Mouse (Mus musculus): Measurements from ENCODE around the gene Ranbp10. TPM values are rescaled to one million over a fixed set of nuclear protein-coding genes. Genes with fewer than 3 reads are reported as not detected.

The Ranbp10 gene
- polyA plus RNA-seq, 1 experiment, result 15.6 TPM

DNA sequence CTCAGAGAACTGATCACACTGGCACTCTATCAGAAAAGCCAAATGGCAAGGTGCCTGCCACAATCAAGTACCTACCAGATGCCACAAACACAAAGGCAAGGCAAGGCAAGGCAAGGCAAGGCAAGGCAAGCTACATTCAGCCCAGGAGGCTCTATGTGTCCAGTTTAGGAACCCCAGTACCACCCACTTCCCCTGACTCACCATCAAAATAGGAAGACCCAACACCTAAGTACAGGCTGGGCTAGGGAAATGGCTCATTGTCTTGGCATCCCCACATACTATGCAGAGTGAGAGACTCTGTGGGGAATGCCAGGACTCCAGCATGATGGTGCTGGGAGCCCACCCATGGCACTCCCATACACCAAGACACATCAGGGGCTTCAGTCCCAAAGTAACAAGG lies 37.5 kb downstream of the Ranbp10 start:
- TF ChIP-seq MYOD1 (IDR thresholded peaks at IDR 0.05; ENCODE audit: control insufficient read depth in 1 of 3, insufficient read length in 2 of 3, low read depth in 2 of 3) (no peak), USF1 (IDR thresholded peaks at IDR 0.05; ENCODE audit: low read depth) (no peak), TCF3 (IDR thresholded peaks at IDR 0.05; ENCODE audit: insufficient read length, low read depth) (no peak), MAX (IDR thresholded peaks at IDR 0.05; ENCODE audit: low read depth) (no peak), TCF12 (IDR thresholded peaks at IDR 0.05; ENCODE audit: insufficient read depth, poor library complexity, severe bottlenecking) (no peak), MYOG (IDR thresholded peaks at IDR 0.05; ENCODE audit: control insufficient read depth in 1 of 3, insufficient read depth in 1 of 3, insufficient read length in 2 of 3, low read depth in 2 of 3) (no peak)
- Histone ChIP-seq H3K79me2 (ENCODE audit: control insufficient read depth, insufficient read depth) (peaks cover 31% of the 10 kb centered on the region), H3K4me3 (no peak overlapping the region), H3K27me3 (ENCODE audit: control insufficient read depth, insufficient read depth, insufficient read length) (no peaks in the 10 kb centered on the region), H3K4me2 (ENCODE audit: low read depth) (no peak overlapping the region), H3K36me3 (ENCODE audit: control insufficient read depth, insufficient read depth) (no peaks in the 10 kb centered on the region), H3ac (ENCODE audit: control insufficient read depth, insufficient read length) (no peak overlapping the region)

DNA sequence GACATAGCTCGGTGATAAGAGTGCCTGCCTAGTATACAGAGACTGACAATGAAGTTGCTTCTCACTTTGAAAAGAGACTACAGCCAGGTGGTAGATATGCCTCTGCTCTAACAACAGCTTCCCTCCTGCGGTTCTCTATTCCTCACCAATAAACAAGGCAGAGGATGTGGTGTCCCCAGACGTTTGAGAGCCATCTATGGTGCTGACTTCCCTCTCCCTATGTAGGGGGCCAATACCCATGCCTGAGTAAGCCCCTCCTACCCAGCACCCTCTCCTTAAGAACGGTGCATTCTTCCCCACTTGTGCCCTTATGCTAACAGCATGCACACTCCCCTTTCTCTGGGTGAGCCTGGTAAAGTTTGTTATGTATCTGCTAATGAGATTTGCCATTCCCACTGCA lies 38.2 kb downstream of the Ranbp10 start:
- no peaks in the 10 kb centered on the region for H3K36me3 ChIP-seq (ENCODE audit: control insufficient read depth, insufficient read depth)
- TF ChIP-seq TCF3 (IDR thresholded peaks at IDR 0.05; ENCODE audit: insufficient read length, low read depth) (no peak), USF1 (IDR thresholded peaks at IDR 0.05; ENCODE audit: low read depth) (no peak), E2F4 (IDR thresholded peaks at IDR 0.05; ENCODE audit: insufficient read depth) (no peak), SRF (IDR thresholded peaks at IDR 0.05; ENCODE audit: control insufficient read depth, insufficient read length, low read depth) (no peak), POLR2A (IDR thresholded peaks at IDR 0.05; ENCODE audit: insufficient read length, low read depth) (no peak), MAX (IDR thresholded peaks at IDR 0.05; ENCODE audit: low read depth) (no peak), TCF12 (IDR thresholded peaks at IDR 0.05; ENCODE audit: insufficient read depth, poor library complexity, severe bottlenecking) (no peak), REST (IDR thresholded peaks at IDR 0.05; ENCODE audit: insufficient read depth, insufficient read length) (no peak), MYOG (IDR thresholded peaks at IDR 0.05; ENCODE audit: control insufficient read depth in 1 of 3, insufficient read depth in 1 of 3, insufficient read length in 2 of 3, low read depth in 2 of 3) (no peak), MYOD1 (IDR thresholded peaks at IDR 0.05; ENCODE audit: control insufficient read depth in 1 of 3, insufficient read length in 2 of 3, low read depth in 2 of 3) (no peak), POLR2AphosphoS2 (IDR thresholded peaks at IDR 0.05; ENCODE audit: insufficient read length, low read depth) (no peak), CEBPB (IDR thresholded peaks at IDR 0.05; ENCODE audit: insufficient read depth, poor library complexity, severe bottlenecking) (no peak)

GRCm38 (mm10) chr8:105788241-105788640 lies 38.9 kb downstream of the Ranbp10 start:
- TF ChIP-seq POLR2AphosphoS2 (IDR thresholded peaks at IDR 0.05; ENCODE audit: insufficient read length, low read depth), result no peak
- TF ChIP-seq MAX (IDR thresholded peaks at IDR 0.05; ENCODE audit: low read depth), result no peak
- TF ChIP-seq TCF12 (IDR thresholded peaks at IDR 0.05; ENCODE audit: insufficient read depth, poor library complexity, severe bottlenecking), result no peak
- TF ChIP-seq REST (IDR thresholded peaks at IDR 0.05; ENCODE audit: insufficient read depth, insufficient read length), result no peak
- TF ChIP-seq USF1 (IDR thresholded peaks at IDR 0.05; ENCODE audit: low read depth), result no peak
- no peak for TF ChIP-seq E2F4 (IDR thresholded peaks at IDR 0.05; ENCODE audit: insufficient read depth)
- TF ChIP-seq POLR2A (IDR thresholded peaks at IDR 0.05; ENCODE audit: insufficient read length, low read depth), result no peak
- no peak for TF ChIP-seq MYOG (IDR thresholded peaks at IDR 0.05; ENCODE audit: control insufficient read depth in 1 of 3, insufficient read depth in 1 of 3, insufficient read length in 2 of 3, low read depth in 2 of 3)
- TF ChIP-seq TCF3 (IDR thresholded peaks at IDR 0.05; ENCODE audit: insufficient read length, low read depth), result no peak
- no peak for TF ChIP-seq MYOD1 (IDR thresholded peaks at IDR 0.05; ENCODE audit: control insufficient read depth in 1 of 3, insufficient read length in 2 of 3, low read depth in 2 of 3)
- no peak for TF ChIP-seq CEBPB (IDR thresholded peaks at IDR 0.05; ENCODE audit: insufficient read depth, poor library complexity, severe bottlenecking)
- no peak for TF ChIP-seq SRF (IDR thresholded peaks at IDR 0.05; ENCODE audit: control insufficient read depth, insufficient read length, low read depth)
- Histone ChIP-seq H3ac (ENCODE audit: control insufficient read depth, insufficient read length) (no peak overlapping the region), H3K4me2 (ENCODE audit: low read depth) (no peak overlapping the region), H3K4me3 (no peak overlapping the region), H3K27me3 (ENCODE audit: control insufficient read depth, insufficient read depth, insufficient read length) (no peaks in the 10 kb centered on the region), H3K36me3 (ENCODE audit: control insufficient read depth, insufficient read depth) (no peaks in the 10 kb centered on the region), H3K79me2 (ENCODE audit: control insufficient read depth, insufficient read depth) (peaks cover 31% of the 10 kb centered on the region)

More for the DNA sequence above, 38.2 kb downstream of the Ranbp10 start:
- Histone ChIP-seq H3K4me3 (no peak overlapping the region), H3ac (ENCODE audit: control insufficient read depth, insufficient read length) (no peak overlapping the region), H3K4me2 (ENCODE audit: low read depth) (no peak overlapping the region), H3K79me2 (ENCODE audit: control insufficient read depth, insufficient read depth) (peaks cover 31% of the 10 kb centered on the region), H3K27me3 (ENCODE audit: control insufficient read depth, insufficient read depth, insufficient read length) (no peaks in the 10 kb centered on the region)

GRCm38 (mm10) chr8:105780298-105780697 lies 46.9 kb downstream of the Ranbp10 start:
- no peak overlapping the region for H3ac ChIP-seq (ENCODE audit: control insufficient read depth, insufficient read length)
- H3K4me3 ChIP-seq, result no peak overlapping the region
- H3K27me3 ChIP-seq (ENCODE audit: control insufficient read depth, insufficient read depth, insufficient read length), result no peaks in the 10 kb centered on the region
- TF ChIP-seq POLR2A (IDR thresholded peaks at IDR 0.05; ENCODE audit: insufficient read length, low read depth) (no peak), TCF12 (IDR thresholded peaks at IDR 0.05; ENCODE audit: insufficient read depth, poor library complexity, severe bottlenecking) (no peak), E2F4 (IDR thresholded peaks at IDR 0.05; ENCODE audit: insufficient read depth) (no peak), MYOD1 (IDR thresholded peaks at IDR 0.05; ENCODE audit: control insufficient read depth in 1 of 3, insufficient read length in 2 of 3, low read depth in 2 of 3) (no peak), SRF (IDR thresholded peaks at IDR 0.05; ENCODE audit: control insufficient read depth, insufficient read length, low read depth) (no peak), REST (IDR thresholded peaks at IDR 0.05; ENCODE audit: insufficient read depth, insufficient read length) (no peak), TCF3 (IDR thresholded peaks at IDR 0.05; ENCODE audit: insufficient read length, low read depth) (no peak), MYOG (IDR thresholded peaks at IDR 0.05; ENCODE audit: control insufficient read depth in 1 of 3, insufficient read depth in 1 of 3, insufficient read length in 2 of 3, low read depth in 2 of 3) (no peak), CEBPB (IDR thresholded peaks at IDR 0.05; ENCODE audit: insufficient read depth, poor library complexity, severe bottlenecking) (no peak), USF1 (IDR thresholded peaks at IDR 0.05; ENCODE audit: low read depth) (no peak), POLR2AphosphoS2 (IDR thresholded peaks at IDR 0.05; ENCODE audit: insufficient read length, low read depth) (no peak), MAX (IDR thresholded peaks at IDR 0.05; ENCODE audit: low read depth) (no peak)
- H3K79me2 ChIP-seq (ENCODE audit: control insufficient read depth, insufficient read depth), result no peaks in the 10 kb centered on the region
- H3K36me3 ChIP-seq (ENCODE audit: control insufficient read depth, insufficient read depth), result no peaks in the 10 kb centered on the region
- H3K4me2 ChIP-seq (ENCODE audit: low read depth), result no peak overlapping the region

Data from myocyte (in vitro differentiated cells).